Mouse (Mus musculus): ENCODE measurements at regions not wholly inside any gene's neighbourhood (a gene's known extent, or its start where the extent isn't known, plus 50 kb on each side); places are given as distances from the start of the nearest gene placed in this dataset.

DNA sequence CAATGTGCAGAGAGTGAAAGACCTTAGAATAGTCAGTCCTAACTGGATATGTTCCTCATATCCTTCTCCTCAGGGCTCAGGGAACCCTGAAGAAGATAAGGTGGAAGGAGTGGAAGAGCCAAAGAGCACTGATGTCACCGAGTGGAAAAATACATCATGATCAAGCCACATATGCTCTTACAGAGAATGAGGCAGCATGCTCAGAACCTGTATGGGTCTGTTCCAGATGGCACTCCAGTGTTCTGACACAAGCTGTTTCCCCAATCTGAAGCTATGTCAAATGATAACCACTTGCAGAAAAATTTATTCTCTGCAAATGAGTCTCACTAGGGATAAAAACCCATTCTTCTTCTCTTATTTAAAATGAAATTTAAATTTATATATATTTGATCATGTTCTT is 572.6 kb upstream of the Robo2 start:
- Histone ChIP-seq H3K27me3 (ENCODE audit: low read depth, poor library complexity, severe bottlenecking) (no peaks in the 10 kb centered on the region), H3K27ac (replicated peaks) (no peak overlapping the region), H3K36me3 (no peaks in the 10 kb centered on the region), H3K4me1 (no peaks in the 10 kb centered on the region), H3K9me3 (replicated peaks) (no peaks in the 10 kb centered on the region), H3K4me3 (no peak overlapping the region)
- WGBS: 93% methylated on average over 1 of the region's 1 CpGs
- DNase-seq (ENCODE audit: low spot score): no peak

DNA sequence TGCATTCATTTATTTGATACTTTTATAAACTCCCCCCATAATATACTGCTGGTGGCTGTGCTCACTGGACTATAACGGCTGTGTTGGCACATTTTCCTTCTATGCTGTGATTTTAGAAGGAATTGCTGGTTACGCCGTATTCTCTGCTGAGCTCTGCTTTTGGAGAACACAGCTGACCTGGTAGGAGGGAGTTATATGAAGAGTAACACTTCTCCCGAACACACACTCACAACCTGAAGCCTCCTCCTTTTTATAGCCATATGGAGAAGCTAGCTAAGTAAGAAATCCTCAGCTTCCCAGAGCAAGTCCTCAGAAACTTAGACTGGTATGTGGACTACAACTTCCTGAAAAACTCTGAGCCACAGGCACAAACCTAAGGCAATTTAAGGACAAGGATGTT is 554.5 kb upstream of the Robo2 start:
- DNase-seq (ENCODE audit: low spot score): no peak
- Histone ChIP-seq H3K36me3 (no peaks in the 10 kb centered on the region), H3K4me1 (no peaks in the 10 kb centered on the region), H3K9me3 (replicated peaks) (no peaks in the 10 kb centered on the region), H3K27me3 (ENCODE audit: low read depth, poor library complexity, severe bottlenecking) (no peaks in the 10 kb centered on the region), H3K4me3 (no peak overlapping the region), H3K27ac (replicated peaks) (no peak overlapping the region)
- WGBS: 87% methylated on average over 4 of the region's 4 CpGs

- no peak for DNase-seq (ENCODE audit: low spot score)
- H3K36me3 ChIP-seq: no peaks in the 10 kb centered on the region
- no peaks in the 10 kb centered on the region for H3K27me3 ChIP-seq (ENCODE audit: low read depth, poor library complexity, severe bottlenecking)
- no peaks in the 10 kb centered on the region for H3K4me1 ChIP-seq
- 93% methylated on average over 4 of the region's 4 CpGs for WGBS
- no peak overlapping the region for H3K4me3 ChIP-seq
- no peak overlapping the region for H3K27ac ChIP-seq (replicated peaks)
- no peaks in the 10 kb centered on the region for H3K9me3 ChIP-seq (replicated peaks)
These were observed 518.1 kb upstream of the Robo2 start for GRCm38 (mm10) chr16:74929739-74930138.

- no peaks in the 10 kb centered on the region for H3K27me3 ChIP-seq (ENCODE audit: low read depth, poor library complexity, severe bottlenecking)
- no peak overlapping the region for H3K4me3 ChIP-seq
- H3K4me1 ChIP-seq: peaks cover 2% of the 10 kb centered on the region; the same call in 1 of the 2 replicates
- no peaks in the 10 kb centered on the region for H3K9me3 ChIP-seq (replicated peaks)
- no peak overlapping the region for H3K27ac ChIP-seq (replicated peaks)
- 66% methylated on average over 7 of the region's 7 CpGs for WGBS
- DNase-seq (ENCODE audit: low spot score): no peak
- H3K36me3 ChIP-seq: no peaks in the 10 kb centered on the region
These were observed 489.2 kb upstream of the Robo2 start for GRCm38 (mm10) chr16:74900835-74901234.

DNA sequence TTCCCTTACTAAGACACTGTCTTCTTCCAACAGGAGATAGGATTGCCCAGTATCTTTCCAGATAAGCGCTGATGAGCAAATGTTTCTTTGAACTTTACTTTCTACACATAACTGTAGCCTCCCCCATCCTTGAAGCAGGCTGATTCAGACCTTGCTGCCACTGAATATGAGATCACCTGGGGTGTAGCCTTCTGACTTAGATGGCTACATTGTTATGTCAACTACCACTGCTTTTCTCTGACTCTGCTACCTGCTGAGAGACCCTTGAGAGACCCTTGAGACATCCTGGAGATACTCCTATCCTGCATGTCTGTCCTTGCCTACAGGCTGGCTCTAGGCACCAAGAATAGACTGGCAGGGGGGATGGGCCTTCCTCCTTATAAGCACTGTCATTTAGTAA is 476.1 kb upstream of the Robo2 start:
- DNase-seq (ENCODE audit: low spot score): no peak
- Histone ChIP-seq H3K4me1 (no peaks in the 10 kb centered on the region), H3K27me3 (ENCODE audit: low read depth, poor library complexity, severe bottlenecking) (no peaks in the 10 kb centered on the region), H3K4me3 (no peak overlapping the region), H3K9me3 (replicated peaks) (no peaks in the 10 kb centered on the region), H3K36me3 (no peaks in the 10 kb centered on the region), H3K27ac (replicated peaks) (no peak overlapping the region)
- WGBS: 32% methylated on average over 1 of the region's 1 CpGs

DNA sequence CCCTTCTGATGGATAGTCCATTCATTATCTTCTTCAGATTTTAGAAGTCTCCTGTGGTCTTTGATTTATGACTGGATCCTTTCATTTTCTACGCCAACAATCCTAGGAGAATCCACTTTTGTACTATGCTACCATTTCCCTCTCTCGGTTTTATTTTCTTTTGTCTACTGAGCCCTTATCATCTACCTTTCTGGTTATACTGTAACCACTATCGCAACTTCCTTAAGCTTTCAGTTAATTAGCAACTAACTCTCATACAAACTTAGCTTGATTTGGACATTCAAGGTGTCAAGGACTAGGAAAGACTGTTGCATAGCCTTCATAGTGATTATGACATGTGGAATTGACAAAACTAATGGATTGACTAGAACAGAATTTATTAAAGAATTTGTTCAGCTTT is 467.0 kb upstream of the Robo2 start:
- 89% methylated on average over 3 of the region's 3 CpGs for WGBS
- Histone ChIP-seq H3K4me1 (no peaks in the 10 kb centered on the region), H3K9me3 (replicated peaks) (no peaks in the 10 kb centered on the region), H3K36me3 (no peaks in the 10 kb centered on the region), H3K4me3 (no peak overlapping the region), H3K27me3 (ENCODE audit: low read depth, poor library complexity, severe bottlenecking) (no peaks in the 10 kb centered on the region), H3K27ac (replicated peaks) (no peak overlapping the region)
- DNase-seq (ENCODE audit: low spot score): no peak

DNA sequence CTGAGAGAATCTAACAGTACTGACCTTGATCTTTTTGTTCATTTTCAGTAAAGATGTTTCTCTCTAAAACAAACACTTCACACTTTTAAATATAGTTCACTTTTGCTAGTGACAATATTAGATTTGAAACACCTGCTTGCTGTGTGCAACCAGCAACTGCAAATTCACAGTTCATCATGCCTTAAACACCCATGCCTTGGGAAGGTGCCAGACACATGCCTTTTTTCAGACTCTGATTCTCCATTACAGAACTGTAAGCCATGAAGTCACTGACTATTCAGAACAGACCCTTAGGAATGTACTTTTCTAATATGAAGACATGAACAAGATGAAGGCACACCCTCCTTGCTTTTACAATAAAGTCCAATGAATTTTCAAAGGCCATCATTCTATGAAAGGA is 462.1 kb upstream of the Robo2 start:
- Histone ChIP-seq H3K4me3 (no peak overlapping the region), H3K9me3 (replicated peaks) (no peaks in the 10 kb centered on the region)
- DNase-seq (ENCODE audit: low spot score): no peak

GRCm38 (mm10) chr16:74857752-74858151 is 446.1 kb upstream of the Robo2 start:
- Histone ChIP-seq H3K9me3 (replicated peaks) (no peaks in the 10 kb centered on the region), H3K36me3 (no peaks in the 10 kb centered on the region), H3K27me3 (ENCODE audit: low read depth, poor library complexity, severe bottlenecking) (no peaks in the 10 kb centered on the region), H3K27ac (replicated peaks) (no peak overlapping the region), H3K4me3 (no peak overlapping the region), H3K4me1 (no peaks in the 10 kb centered on the region)
- DNase-seq (ENCODE audit: low spot score): no peak
- 23% methylated on average over 2 of the region's 2 CpGs for WGBS

More for the DNA sequence above, 462.1 kb upstream of the Robo2 start:
- H3K27ac ChIP-seq (replicated peaks): no peak overlapping the region
- no peaks in the 10 kb centered on the region for H3K4me1 ChIP-seq
- no peaks in the 10 kb centered on the region for H3K27me3 ChIP-seq (ENCODE audit: low read depth, poor library complexity, severe bottlenecking)
- H3K36me3 ChIP-seq: no peaks in the 10 kb centered on the region

- WGBS: 93% methylated on average over 2 of the region's 2 CpGs
- no peaks in the 10 kb centered on the region for H3K9me3 ChIP-seq (replicated peaks)
These were observed 428.4 kb upstream of the Robo2 start for GRCm38 (mm10) chr16:74840006-74840405.

DNA sequence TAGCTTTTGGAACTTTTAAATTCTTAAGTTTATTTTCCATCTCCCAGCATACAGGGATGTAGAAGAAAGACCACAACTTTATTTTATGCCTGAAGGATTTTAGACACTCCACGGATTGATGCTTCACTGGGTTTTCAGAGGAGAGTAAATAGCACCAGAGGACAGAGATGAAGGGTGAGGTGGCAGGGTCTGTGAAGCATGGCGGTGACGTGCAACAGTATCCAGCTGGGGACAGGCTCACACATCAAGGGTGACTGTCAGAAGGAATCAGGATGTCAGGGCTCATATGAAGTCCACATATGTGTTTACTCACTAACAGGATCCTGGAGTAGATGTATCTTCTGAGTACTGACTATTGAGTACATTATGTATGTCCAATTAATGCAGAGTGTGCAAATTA is 402.8 kb upstream of the Robo2 start:
- H3K36me3 ChIP-seq: no peaks in the 10 kb centered on the region
- H3K4me1 ChIP-seq: peaks cover 12% of the 10 kb centered on the region
- no peak for DNase-seq (ENCODE audit: low spot score)
- WGBS: 57% methylated on average over 3 of the region's 3 CpGs
- H3K9me3 ChIP-seq (replicated peaks): no peaks in the 10 kb centered on the region
- H3K4me3 ChIP-seq: no peak overlapping the region
- no peaks in the 10 kb centered on the region for H3K27me3 ChIP-seq (ENCODE audit: low read depth, poor library complexity, severe bottlenecking)
- H3K27ac ChIP-seq (replicated peaks): no peak overlapping the region

More at GRCm38 (mm10) chr16:74840006-74840405, 428.4 kb upstream of the Robo2 start:
- Histone ChIP-seq H3K4me3 (no peak overlapping the region), H3K27me3 (ENCODE audit: low read depth, poor library complexity, severe bottlenecking) (no peaks in the 10 kb centered on the region), H3K36me3 (no peaks in the 10 kb centered on the region), H3K27ac (replicated peaks) (no peak overlapping the region), H3K4me1 (no peaks in the 10 kb centered on the region)
- DNase-seq (ENCODE audit: low spot score): no peak

- Histone ChIP-seq H3K4me3 (no peak overlapping the region), H3K27ac (replicated peaks) (no peak overlapping the region), H3K4me1 (peaks cover 12% of the 10 kb centered on the region), H3K36me3 (no peaks in the 10 kb centered on the region), H3K9me3 (replicated peaks) (no peaks in the 10 kb centered on the region), H3K27me3 (ENCODE audit: low read depth, poor library complexity, severe bottlenecking) (peaks cover 8% of the 10 kb centered on the region; the same call in 1 of the 2 replicates)
- WGBS: 53% methylated on average over 7 of the region's 7 CpGs
- no peak for DNase-seq (ENCODE audit: low spot score)
These were observed 397.7 kb upstream of the Robo2 start for GRCm38 (mm10) chr16:74809154-74809825.

GRCm38 (mm10) chr16:74806775-74807174 is 395.1 kb upstream of the Robo2 start:
- Histone ChIP-seq H3K4me3 (no peak overlapping the region), H3K27me3 (ENCODE audit: low read depth, poor library complexity, severe bottlenecking) (peaks cover 27% of the 10 kb centered on the region), H3K36me3 (no peaks in the 10 kb centered on the region), H3K27ac (replicated peaks) (no peak overlapping the region), H3K9me3 (replicated peaks) (no peaks in the 10 kb centered on the region), H3K4me1 (peaks cover 12% of the 10 kb centered on the region)
- WGBS: 55% methylated on average over 2 of the region's 2 CpGs
- no peak for DNase-seq (ENCODE audit: low spot score)

- H3K9me3 ChIP-seq (replicated peaks): no peaks in the 10 kb centered on the region
- no peak overlapping the region for H3K27ac ChIP-seq (replicated peaks)
- DNase-seq (ENCODE audit: low spot score): peak; percentile 63
- no peaks in the 10 kb centered on the region for H3K36me3 ChIP-seq
- H3K27me3 ChIP-seq (ENCODE audit: low read depth, poor library complexity, severe bottlenecking): peaks cover 28% of the 10 kb centered on the region
- no peak overlapping the region for H3K4me3 ChIP-seq
- no peaks in the 10 kb centered on the region for H3K4me1 ChIP-seq
- 18% methylated on average over 7 of the region's 7 CpGs for WGBS
These were observed 389.7 kb upstream of the Robo2 start for GRCm38 (mm10) chr16:74801296-74801695.

DNA sequence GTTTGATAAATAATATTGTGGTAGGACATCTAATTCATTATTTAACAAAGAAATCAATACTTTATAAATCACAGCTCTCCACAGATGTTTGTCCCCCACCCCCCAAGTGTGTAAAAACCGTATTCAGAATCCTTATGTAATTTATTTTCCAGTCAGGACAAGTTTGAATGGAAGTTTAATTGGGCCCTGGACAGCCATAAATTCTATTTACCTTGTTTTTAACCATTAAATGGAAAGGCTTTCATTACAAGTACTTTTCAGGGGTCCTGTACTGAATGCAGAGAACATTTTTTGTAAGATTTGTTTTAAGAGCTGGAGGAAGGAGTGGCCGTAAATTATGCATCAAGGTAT is 384.7 kb upstream of the Robo2 start:
- Histone ChIP-seq H3K27me3 (ENCODE audit: low read depth, poor library complexity, severe bottlenecking) (no peaks in the 10 kb centered on the region), H3K4me1 (no peaks in the 10 kb centered on the region; the same call in 1 of the 2 replicates), H3K9me3 (replicated peaks) (no peaks in the 10 kb centered on the region), H3K4me3 (no peak overlapping the region), H3K36me3 (no peaks in the 10 kb centered on the region), H3K27ac (replicated peaks) (no peak overlapping the region)
- WGBS: 77% methylated on average over 2 of the region's 2 CpGs
- DNase-seq (ENCODE audit: low spot score): no peak
